Mouse (Mus musculus) midbrain, embryonic 16.5 days (tissue): ENCODE results near the gene Disc1. TPM values are rescaled to one million over a fixed set of nuclear protein-coding genes. Genes with fewer than 3 reads are reported as not detected.

Experiments used
- ATAC-seq: fragments of 200-750 bp; cut with Nextera tagmentation; 2 replicates; pipeline ENCODE4 v1.8.0; 2017; ENCODE audit warnings: moderate TSS enrichment
- H3K27ac ChIP-seq: fragments of 300-500 bp; sonication (generic); 2 replicates; pipeline ENCODE4 v1.5.1; 2014; ENCODE audit warnings: mild to moderate bottlenecking, low read length, mixed read lengths
- H3K27me3 ChIP-seq: fragments of 300-500 bp; sonication (generic); 2 replicates; pipeline ENCODE4 v1.6.1; 2014; ENCODE audit warnings: low read depth, low read length, mixed read lengths; ENCODE audit not compliant: control insufficient read depth, insufficient read depth
- H3K36me3 ChIP-seq: fragments of 300-500 bp; sonication (generic); 2 replicates; pipeline ENCODE4 v1.6.1; 2014; ENCODE audit warnings: mild to moderate bottlenecking, low read length, moderate library complexity, mixed read lengths; ENCODE audit not compliant: control insufficient read depth, insufficient read depth
- H3K4me1 ChIP-seq: fragments of 300-500 bp; sonication (generic); 2 replicates; pipeline ENCODE4 v1.6.1; 2014; ENCODE audit warnings: mild to moderate bottlenecking, low read length, mixed read lengths; ENCODE audit not compliant: control insufficient read depth, insufficient read depth
- H3K4me2 ChIP-seq: fragments of 300-500 bp; sonication (generic); 2 replicates; pipeline ENCODE4 v1.6.1; 2014; ENCODE audit warnings: mild to moderate bottlenecking, low read length, mixed read lengths
- H3K4me3 ChIP-seq: fragments of 300-500 bp; sonication (generic); 2 replicates; pipeline ENCODE4 v1.5.1; 2014; ENCODE audit warnings: low read depth, mild to moderate bottlenecking, low read length, moderate library complexity, mixed read lengths
- H3K9ac ChIP-seq: fragments of 300-500 bp; sonication (generic); 2 replicates; pipeline ENCODE4 v1.6.1; 2014; ENCODE audit warnings: low read depth, low read length, mixed read lengths
- H3K9me3 ChIP-seq: fragments of 300-500 bp; sonication (generic); replicated peaks from 2 replicates; pipeline ENCODE4 v1.6.1; 2014; ENCODE audit warnings: mild to moderate bottlenecking, low read length, mixed read lengths; ENCODE audit not compliant: control insufficient read depth, poor library complexity, severe bottlenecking
- WGBS: fragments of 180-500 bp; shearing (Covaris S2); extraction: QIAGEN DNeasy Blood & Tissue Kit; methylation state at CpG from one replicate; pipeline ENCODE4 v1.1.7; 2014; 5-methylcytosine and 5-hydroxymethylcytosine counted together
- polyA plus RNA-seq: library from polyadenylated mRNA; unstranded; fragments of >200 nt; fragmentation: Nextera tagmentation; extraction: Ambion mirVana; gene quantifications from 2 replicates; pipeline ENCODE4 v1.2.1, GENCODE M21; 2015

The Disc1 gene
- polyA plus RNA-seq, 1 experiment from 2014 or later: 1.2 TPM

- Histone ChIP-seq H3K4me3 (no peak overlapping the region), H3K9ac (no peak overlapping the region), H3K27ac (no peak overlapping the region), H3K4me1 (no peaks in the 10 kb centered on the region), H3K9me3 (no peaks in the 10 kb centered on the region), H3K36me3 (no peaks in the 10 kb centered on the region), H3K4me2 (no peak overlapping the region), H3K27me3 (no peaks in the 10 kb centered on the region)
- 17% methylated on average over 6 of the region's 6 CpGs for WGBS
- no peak for ATAC-seq
Observed at GRCm38 (mm10) chr8:125128305-125128704, 74.3 kb downstream of the Disc1 start.

- ATAC-seq: no peak
- H3K9ac ChIP-seq: no peak overlapping the region
- no peak overlapping the region for H3K27ac ChIP-seq
- no peak overlapping the region for H3K4me2 ChIP-seq
- no peaks in the 10 kb centered on the region for H3K9me3 ChIP-seq
- no peak overlapping the region for H3K4me3 ChIP-seq
- H3K27me3 ChIP-seq: no peaks in the 10 kb centered on the region
- 88% methylated on average over 6 of the region's 6 CpGs for WGBS
- no peaks in the 10 kb centered on the region for H3K36me3 ChIP-seq
- H3K4me1 ChIP-seq: peaks cover 3% of the 10 kb centered on the region; the same call in 1 of the 2 replicates
Observed at GRCm38 (mm10) chr8:125130835-125131234, 76.8 kb downstream of the Disc1 start.

GRCm38 (mm10) chr8:125131265-125131664 lies 77.3 kb downstream of the Disc1 start:
- Histone ChIP-seq H3K27me3 (no peaks in the 10 kb centered on the region), H3K9ac (no peak overlapping the region), H3K27ac (no peak overlapping the region), H3K36me3 (no peaks in the 10 kb centered on the region), H3K4me1 (peaks cover 3% of the 10 kb centered on the region; the same call in 1 of the 2 replicates), H3K4me2 (no peak overlapping the region), H3K9me3 (no peaks in the 10 kb centered on the region), H3K4me3 (no peak overlapping the region)
- 84% methylated on average over 7 of the region's 7 CpGs for WGBS
- ATAC-seq: no peak

- no peaks in the 10 kb centered on the region for H3K9me3 ChIP-seq
- H3K4me2 ChIP-seq: no peak overlapping the region
- H3K36me3 ChIP-seq: no peaks in the 10 kb centered on the region
- H3K9ac ChIP-seq: no peak overlapping the region
- H3K4me3 ChIP-seq: no peak overlapping the region
- ATAC-seq: no peak
- 76% methylated on average over 11 of the region's 11 CpGs for WGBS
- H3K27me3 ChIP-seq: no peaks in the 10 kb centered on the region
- no peak overlapping the region for H3K27ac ChIP-seq
- peaks cover 3% of the 10 kb centered on the region; the same call in 1 of the 2 replicates for H3K4me1 ChIP-seq
Observed at GRCm38 (mm10) chr8:125133685-125134114, 79.7 kb downstream of the Disc1 start.

- Histone ChIP-seq H3K9ac (no peak overlapping the region), H3K4me3 (no peak overlapping the region), H3K9me3 (no peaks in the 10 kb centered on the region), H3K36me3 (no peaks in the 10 kb centered on the region), H3K4me1 (peaks cover 8% of the 10 kb centered on the region; the same call in 1 of the 2 replicates), H3K27me3 (no peaks in the 10 kb centered on the region), H3K4me2 (no peak overlapping the region), H3K27ac (no peak overlapping the region)
- ATAC-seq: no peak
- WGBS: 25% methylated on average over 10 of the region's 10 CpGs
Observed at GRCm38 (mm10) chr8:125134876-125135275, 80.9 kb downstream of the Disc1 start.

GRCm38 (mm10) chr8:125139689-125140150 lies 85.7 kb downstream of the Disc1 start:
- peak; percentile 43; the same call in 1 of the 2 replicates for ATAC-seq
- Histone ChIP-seq H3K4me2 (no peak overlapping the region), H3K4me1 (peaks cover 6% of the 10 kb centered on the region; the same call in 1 of the 2 replicates), H3K9ac (no peak overlapping the region), H3K9me3 (no peaks in the 10 kb centered on the region), H3K36me3 (no peaks in the 10 kb centered on the region), H3K4me3 (no peak overlapping the region), H3K27ac (no peak overlapping the region; the same call in 1 of the 2 replicates), H3K27me3 (no peaks in the 10 kb centered on the region)
- 44% methylated on average over 13 of the region's 13 CpGs for WGBS

GRCm38 (mm10) chr8:125140965-125141364 lies 87.0 kb downstream of the Disc1 start:
- Histone ChIP-seq H3K4me3 (no peak overlapping the region), H3K27me3 (no peaks in the 10 kb centered on the region), H3K4me2 (no peak overlapping the region), H3K27ac (no peak overlapping the region), H3K9me3 (no peaks in the 10 kb centered on the region), H3K9ac (no peak overlapping the region), H3K4me1 (peaks cover 5% of the 10 kb centered on the region; the same call in 1 of the 2 replicates), H3K36me3 (no peaks in the 10 kb centered on the region)
- no peak for ATAC-seq
- 86% methylated on average over 7 of the region's 7 CpGs for WGBS

GRCm38 (mm10) chr8:125156863-125157640 lies 103.1 kb downstream of the Disc1 start:
- no peak for ATAC-seq
- Histone ChIP-seq H3K4me3 (no peak overlapping the region), H3K9ac (no peak overlapping the region), H3K27ac (no peak overlapping the region), H3K36me3 (no peaks in the 10 kb centered on the region), H3K9me3 (no peaks in the 10 kb centered on the region), H3K4me1 (peaks cover 3% of the 10 kb centered on the region; the same call in 1 of the 2 replicates), H3K4me2 (no peak overlapping the region), H3K27me3 (no peaks in the 10 kb centered on the region)
- WGBS: 63% methylated on average over 20 of the region's 20 CpGs

- Histone ChIP-seq H3K4me2 (no peak overlapping the region), H3K27me3 (no peaks in the 10 kb centered on the region), H3K4me1 (peaks cover 3% of the 10 kb centered on the region; the same call in 1 of the 2 replicates), H3K9ac (no peak overlapping the region), H3K27ac (no peak overlapping the region), H3K9me3 (no peaks in the 10 kb centered on the region), H3K4me3 (no peak overlapping the region), H3K36me3 (no peaks in the 10 kb centered on the region)
- no peak for ATAC-seq
- WGBS: 84% methylated on average over 5 of the region's 5 CpGs
Observed at GRCm38 (mm10) chr8:125157641-125158005, 103.6 kb downstream of the Disc1 start.
